Mouse (Mus musculus) right cerebral cortex, postnatal 10 days (tissue): ENCODE data around the gene Slc4a4.

ENCODE experiments used
- DNase-seq, 2 experiments: peaks; one replicate each; pipeline ENCODE4 v3.0.0; 2021; ENCODE audit warnings: low spot score in 2 of 2

Gene Slc4a4

DNA sequence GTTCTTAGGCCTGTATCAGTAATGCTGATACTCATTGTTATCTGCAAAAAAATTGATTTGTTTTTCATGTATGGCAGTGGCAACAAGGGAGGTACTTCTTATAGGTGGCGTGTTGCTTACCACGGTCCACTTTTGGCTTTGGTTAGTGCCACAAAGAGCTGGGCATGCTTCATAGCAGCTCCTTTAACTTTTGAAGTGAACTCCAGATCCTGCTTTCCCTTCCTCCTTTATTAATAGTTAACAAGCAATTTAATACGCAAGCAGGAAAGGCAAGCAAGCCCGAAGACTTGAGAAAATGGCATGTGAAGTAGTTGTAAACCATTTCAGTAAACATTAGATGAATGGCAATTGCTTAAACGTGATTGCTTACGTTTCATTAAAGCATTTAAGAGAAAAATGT lies 113.2 kb downstream of the Slc4a4 start:
- no peak for DNase-seq

DNA sequence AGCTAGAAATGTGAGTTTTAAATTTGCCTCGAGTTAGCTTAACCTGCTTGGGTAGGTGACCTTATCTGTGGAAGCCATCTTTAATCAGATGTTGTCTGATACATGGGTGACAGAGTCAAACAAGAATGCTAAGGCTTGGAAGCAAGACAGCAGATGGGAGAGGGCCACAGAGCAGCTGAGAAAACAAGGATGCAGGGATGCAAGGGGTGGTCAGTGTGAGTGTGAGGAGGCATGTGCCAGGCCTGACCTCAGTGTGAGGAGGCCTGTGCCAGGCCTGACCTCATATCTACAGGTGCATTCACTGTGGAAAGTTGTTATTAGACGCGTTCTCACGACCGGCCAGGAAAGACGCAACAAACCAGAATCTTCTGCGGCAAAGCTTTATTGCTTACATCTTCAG lies 114.0 kb downstream of the Slc4a4 start:
- no peak for DNase-seq

DNA sequence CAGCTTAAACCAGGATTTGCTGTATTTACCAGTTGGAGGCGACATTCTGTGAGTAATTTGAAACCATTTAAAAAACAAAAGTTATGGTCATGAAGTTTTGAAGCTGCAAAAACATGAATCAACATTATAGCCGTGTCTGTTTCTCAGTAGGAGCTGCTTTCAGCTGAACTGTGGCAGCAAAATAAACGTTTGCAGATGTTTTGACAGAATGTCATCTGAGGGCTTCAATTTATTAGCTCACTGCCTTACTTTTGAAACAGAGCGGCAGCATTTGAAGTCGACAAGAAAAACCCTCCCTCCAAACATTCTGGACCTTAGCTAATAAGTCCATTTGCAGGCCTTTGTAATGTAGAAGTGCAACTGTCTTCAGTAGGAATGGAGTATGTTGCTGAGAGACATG lies 123.5 kb downstream of the Slc4a4 start:
- no peak for DNase-seq

DNA sequence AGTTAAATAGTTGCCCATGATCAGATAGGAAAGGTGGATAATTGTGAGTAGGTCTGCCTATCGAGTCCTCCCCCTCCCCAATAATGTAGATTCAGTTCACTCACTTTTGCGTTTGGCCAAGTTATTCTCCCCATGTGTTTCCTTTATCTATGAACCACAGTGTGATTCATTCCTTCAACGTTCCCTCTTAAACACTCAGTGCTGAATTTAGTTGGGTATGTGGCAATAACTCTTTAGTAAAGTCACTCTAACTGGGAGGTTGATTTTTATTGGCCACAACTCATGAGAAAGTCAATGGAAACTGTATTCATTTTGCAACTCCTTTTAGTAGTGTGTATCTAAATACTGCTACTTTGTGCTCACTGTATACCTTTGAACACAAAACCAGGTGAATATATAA lies 125.8 kb downstream of the Slc4a4 start:
- DNase-seq = no peak

GRCm38 (mm10) chr5:89014782-89015181 lies 128.2 kb downstream of the Slc4a4 start:
- DNase-seq = no peak

DNA sequence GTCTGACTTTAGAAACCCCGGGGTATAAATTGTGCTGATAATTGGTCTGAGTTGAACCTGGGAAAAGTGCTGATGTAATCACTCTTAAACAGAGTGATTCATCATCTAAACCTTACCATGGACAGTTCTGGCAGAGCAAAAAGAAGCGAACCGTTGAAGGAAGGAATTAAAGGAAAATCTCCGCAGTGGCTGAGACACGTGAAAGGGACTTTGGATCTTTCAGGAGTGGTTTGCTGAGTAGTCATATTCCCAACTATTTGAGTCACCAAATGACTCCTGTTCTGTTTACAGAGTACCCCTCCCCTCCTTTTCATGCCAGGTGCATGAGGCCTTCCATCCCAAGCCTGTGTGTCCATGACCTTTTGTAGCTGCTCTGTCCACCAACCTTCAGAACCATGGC lies 129.3 kb downstream of the Slc4a4 start:
- no peak for DNase-seq

- DNase-seq = no peak
Observed at GRCm38 (mm10) chr5:89018537-89018936, 131.9 kb downstream of the Slc4a4 start.

DNA sequence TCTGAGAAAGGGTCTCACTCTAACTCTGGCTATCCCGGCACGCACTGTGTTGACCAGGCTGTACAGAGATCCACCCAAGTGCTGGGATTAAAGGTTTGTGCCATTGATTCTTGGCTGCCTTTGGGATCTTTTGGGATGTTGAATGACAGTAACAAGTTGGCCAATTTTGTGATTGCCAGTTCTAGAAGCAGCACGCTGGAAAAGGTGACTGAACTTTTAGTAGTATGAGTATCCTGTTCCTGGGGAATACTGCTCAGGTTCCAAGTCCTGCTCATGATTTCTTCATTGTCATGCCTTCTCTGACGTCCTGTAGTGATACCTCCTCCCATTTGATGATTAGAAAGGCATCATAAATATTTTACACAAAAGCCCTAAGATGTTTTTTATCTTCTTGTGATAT lies 137.8 kb downstream of the Slc4a4 start:
- no peak for DNase-seq

DNA sequence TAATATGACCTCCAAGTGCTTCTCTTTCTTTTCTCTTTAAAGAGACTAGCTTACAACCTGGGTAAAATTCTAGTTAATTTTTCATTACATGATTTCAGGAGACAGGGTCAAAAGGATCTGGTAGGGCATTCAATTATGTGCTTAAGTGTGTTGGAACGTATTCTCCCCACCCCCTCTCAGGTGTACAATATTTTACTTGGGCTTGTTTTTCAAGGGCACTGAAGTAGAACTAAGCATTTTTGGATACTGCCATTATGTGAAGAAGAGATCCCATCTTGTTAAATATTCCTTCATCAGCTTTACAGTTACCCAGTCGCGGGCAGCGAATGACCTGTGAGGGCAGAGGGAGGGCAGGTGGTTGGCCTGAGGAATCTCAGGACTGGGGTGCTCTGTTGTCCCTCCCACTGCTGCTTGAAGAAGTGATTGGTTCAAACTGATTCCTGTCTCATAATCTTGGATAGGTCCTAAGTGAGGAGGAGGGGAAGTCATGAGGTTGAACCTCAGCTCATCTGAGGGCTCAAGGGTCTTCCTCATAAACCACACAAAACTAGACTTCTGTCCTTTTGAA lies 141.0 kb downstream of the Slc4a4 start:
- DNase-seq = no peak

GRCm38 (mm10) chr5:89032647-89033046 lies 146.0 kb downstream of the Slc4a4 start:
- DNase-seq = no peak

DNA sequence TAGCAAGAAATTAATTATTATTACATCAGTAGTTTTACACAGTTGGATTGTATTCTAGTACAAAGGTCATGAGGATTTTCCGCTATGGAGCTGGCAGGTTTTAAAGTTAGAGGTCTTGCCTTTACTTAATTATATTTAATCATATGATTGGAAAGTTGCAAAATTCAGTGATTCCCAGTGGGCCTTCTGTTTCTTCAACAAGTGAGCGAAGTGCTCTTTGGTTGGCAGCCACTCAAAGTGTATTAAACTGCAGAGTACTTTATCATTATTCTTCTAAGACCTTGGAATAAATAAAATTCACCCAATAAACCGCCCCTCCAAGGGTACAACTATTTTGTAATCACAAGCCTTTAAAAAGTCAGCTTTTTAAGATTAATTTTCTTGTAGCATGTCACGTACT lies 146.6 kb downstream of the Slc4a4 start:
- no peak for DNase-seq

DNA sequence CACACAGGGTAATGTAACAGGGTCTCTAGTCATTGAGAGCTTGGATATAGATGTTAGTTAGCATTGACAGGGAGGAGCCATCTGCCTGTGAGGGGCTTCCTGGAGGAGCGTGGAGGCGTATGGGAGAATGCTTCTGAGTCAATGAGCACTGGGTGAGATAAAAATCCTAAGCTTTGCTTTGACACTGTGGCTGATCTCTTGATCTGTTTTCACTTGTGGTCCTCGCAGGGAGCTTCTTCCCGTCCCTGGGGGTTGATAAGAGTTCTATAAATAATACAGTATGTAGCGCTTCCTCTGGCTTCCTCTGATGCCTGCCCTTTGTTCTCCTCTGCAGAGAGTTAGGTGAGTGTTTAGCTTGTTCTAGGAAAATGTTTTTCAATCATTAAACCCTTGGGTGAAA lies 149.5 kb downstream of the Slc4a4 start:
- no peak for DNase-seq

GRCm38 (mm10) chr5:89040814-89041213 lies 154.2 kb downstream of the Slc4a4 start:
- DNase-seq = no peak

GRCm38 (mm10) chr5:89043846-89044245 lies 157.2 kb downstream of the Slc4a4 start:
- no peak for DNase-seq

GRCm38 (mm10) chr5:89044801-89045200 lies 158.2 kb downstream of the Slc4a4 start:
- DNase-seq = no peak

GRCm38 (mm10) chr5:89051577-89051976 lies 165.0 kb downstream of the Slc4a4 start:
- no peak for DNase-seq

DNA sequence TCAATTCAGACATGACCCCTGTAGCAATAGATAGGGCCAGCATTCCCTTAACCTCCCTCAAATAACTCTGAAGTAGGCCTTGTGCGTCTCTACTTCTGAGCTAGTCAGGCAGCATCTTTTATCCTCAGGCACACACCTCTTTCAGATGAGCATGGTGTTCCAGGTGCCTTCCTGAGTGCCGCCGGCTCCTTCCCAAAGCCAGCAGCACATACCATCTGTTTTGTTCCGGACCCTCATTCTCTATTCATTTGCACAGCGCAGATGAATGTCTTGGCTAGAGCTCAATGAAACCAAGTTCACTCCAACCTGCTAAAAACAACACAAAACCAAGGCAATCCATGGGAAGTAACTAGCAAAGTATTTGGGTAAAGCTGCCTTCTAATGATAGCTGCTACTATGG lies 165.6 kb downstream of the Slc4a4 start:
- DNase-seq = no peak

GRCm38 (mm10) chr5:89055656-89056055 lies 169.0 kb downstream of the Slc4a4 start:
- no peak for DNase-seq

GRCm38 (mm10) chr5:89056370-89056769 lies 169.8 kb downstream of the Slc4a4 start:
- DNase-seq = peak; percentile 68 to 86

- DNase-seq = no peak
Observed at GRCm38 (mm10) chr5:89061097-89061496, 174.5 kb downstream of the Slc4a4 start.

DNA sequence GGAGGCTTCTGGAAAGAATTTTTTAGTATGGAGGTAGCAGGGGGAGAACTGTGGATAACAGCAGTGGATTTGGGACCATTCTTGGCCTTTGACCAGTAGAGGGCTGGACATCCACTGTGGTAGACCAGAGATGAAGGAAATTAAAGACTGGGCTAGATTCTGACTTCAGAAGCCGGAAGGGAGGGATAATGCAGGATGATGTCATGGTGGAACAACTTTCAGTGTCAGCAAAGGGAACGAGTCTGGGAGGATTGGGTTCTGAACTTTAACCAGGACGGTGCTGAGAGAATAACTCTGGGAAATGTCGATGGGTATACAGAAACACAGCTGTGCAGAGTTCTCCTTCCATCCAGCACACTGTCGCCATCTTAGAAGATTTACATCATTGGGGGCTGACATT lies 175.7 kb downstream of the Slc4a4 start:
- DNase-seq = no peak

GRCm38 (mm10) chr5:89067111-89067510 lies 180.5 kb downstream of the Slc4a4 start:
- DNase-seq = no peak

DNA sequence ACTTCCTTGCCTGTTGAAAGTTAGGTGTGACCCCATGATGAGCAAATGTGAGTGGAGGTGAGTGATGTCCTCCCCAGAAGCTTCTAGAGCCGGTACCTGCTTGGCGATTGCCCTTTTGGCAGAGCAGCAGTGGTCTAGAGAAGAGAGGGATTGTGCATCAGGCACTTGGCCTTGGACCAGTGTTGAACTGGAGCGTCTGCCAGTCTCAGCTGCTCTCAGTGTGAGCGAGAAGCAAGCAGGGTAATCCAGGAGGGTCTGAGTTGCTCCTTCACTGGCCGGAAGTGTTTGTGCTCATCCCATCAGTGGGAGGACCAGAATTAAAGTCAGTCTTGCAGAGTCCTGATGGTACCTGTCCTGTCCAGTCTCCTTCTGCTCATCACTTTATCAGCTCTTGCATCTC lies 181.5 kb downstream of the Slc4a4 start:
- DNase-seq = no peak

- no peak for DNase-seq
Observed at GRCm38 (mm10) chr5:89070051-89070450, 183.4 kb downstream of the Slc4a4 start.

DNA sequence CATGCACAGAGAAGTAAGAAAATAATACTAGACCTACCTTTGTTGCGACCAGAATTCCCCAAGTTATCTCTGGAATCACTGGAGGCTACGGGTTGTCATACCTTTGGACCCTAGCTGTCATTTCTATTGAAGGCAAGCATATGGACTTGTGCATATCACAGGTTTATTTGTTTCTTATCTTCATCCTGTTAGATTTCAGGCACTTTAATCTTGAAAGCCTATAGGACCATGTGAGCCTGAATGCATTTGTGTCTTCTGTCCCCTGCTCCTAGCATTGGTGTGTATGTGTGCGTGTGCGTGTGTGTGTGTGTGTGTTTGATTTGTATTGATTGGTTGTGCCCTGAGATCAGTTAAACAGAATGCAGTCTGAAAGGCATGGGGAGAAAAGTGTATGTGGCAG lies 185.3 kb downstream of the Slc4a4 start:
- DNase-seq = no peak
